Mouse (Mus musculus) forebrain, embryonic 10.5 days (tissue): Measurements from ENCODE around the gene Runx1. TPM values are rescaled to one million over a fixed set of nuclear protein-coding genes. Genes with fewer than 3 reads are reported as not detected.

Source experiments
- DNase-seq: peaks from one replicate; pipeline ENCODE4 v3.0.0-alpha.2; 2017; ENCODE audit warnings: low spot score; ENCODE audit errors: extremely low spot score
- H3K27ac ChIP-seq: fragments of 300-500 bp; sonication (generic); 2 replicates; pipeline ENCODE4 v1.5.1; 2016; ENCODE audit warnings: mild to moderate bottlenecking
- H3K27me3 ChIP-seq: fragments of 300-500 bp; sonication (generic); 2 replicates; pipeline ENCODE4 v1.6.1; 2016; ENCODE audit warnings: mild to moderate bottlenecking; ENCODE audit not compliant: poor library complexity, severe bottlenecking
- H3K36me3 ChIP-seq: fragments of 300-500 bp; sonication (generic); replicated peaks from 2 replicates; pipeline ENCODE4 v1.6.1; 2016; ENCODE audit warnings: mild to moderate bottlenecking, moderate library complexity
- H3K4me1 ChIP-seq: fragments of 300-500 bp; sonication (generic); 2 replicates; pipeline ENCODE4 v1.6.1; 2016
- H3K4me3 ChIP-seq: fragments of 300-500 bp; sonication (generic); 2 replicates; pipeline ENCODE4 v1.5.1; 2016; ENCODE audit warnings: mild to moderate bottlenecking, moderate library complexity
- H3K9me3 ChIP-seq: fragments of 300-500 bp; sonication (generic); 2 replicates; pipeline ENCODE4 v1.6.1; 2016; ENCODE audit warnings: mild to moderate bottlenecking, moderate library complexity
- WGBS: fragments of 180-500 bp; shearing (Covaris S2); methylation state at CpG from one replicate; pipeline ENCODE4 v1.1.7; 2016; 5-methylcytosine and 5-hydroxymethylcytosine counted together
- polyA plus RNA-seq: library from polyadenylated mRNA; unstranded; fragments of >200 nt; fragmentation: Nextera tagmentation; extraction: Ambion mirVana; gene quantifications from 2 replicates; pipeline ENCODE4 v1.2.1, GENCODE M21; 2016

The Runx1 gene
- polyA plus RNA-seq, 1 experiment from 2014 or later, result 2.3 TPM

DNA sequence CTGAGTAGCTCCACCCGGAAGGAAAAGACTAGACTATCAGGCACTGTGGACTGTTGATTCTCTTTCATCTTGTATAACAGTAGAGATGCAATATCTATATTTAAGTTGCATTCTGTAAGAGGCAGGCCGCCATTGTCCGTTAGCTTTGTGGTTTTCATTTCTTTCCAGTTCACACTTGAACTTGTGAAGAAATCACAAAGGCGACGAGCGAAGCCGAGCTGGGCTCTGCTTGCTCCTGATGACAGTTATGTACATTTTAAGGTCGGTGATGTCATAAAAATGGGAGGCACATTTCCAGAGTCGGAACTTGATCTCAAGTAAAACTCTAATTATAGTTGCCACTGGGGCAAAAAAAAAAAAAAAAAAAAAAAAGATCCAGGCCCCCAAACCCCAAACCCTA is 99.1 kb downstream of the Runx1 start:
- peaks cover 7% of the 10 kb centered on the region; the same call in 1 of the 2 replicates for H3K4me1 ChIP-seq
- DNase-seq, result no peak
- H3K27ac ChIP-seq, result no peak overlapping the region
- WGBS, result 93% methylated on average over 9 of the region's 9 CpGs
- H3K4me3 ChIP-seq, result no peak overlapping the region
- no peaks in the 10 kb centered on the region for H3K9me3 ChIP-seq
- H3K27me3 ChIP-seq, result no peaks in the 10 kb centered on the region
- H3K36me3 ChIP-seq, result no peaks in the 10 kb centered on the region

DNA sequence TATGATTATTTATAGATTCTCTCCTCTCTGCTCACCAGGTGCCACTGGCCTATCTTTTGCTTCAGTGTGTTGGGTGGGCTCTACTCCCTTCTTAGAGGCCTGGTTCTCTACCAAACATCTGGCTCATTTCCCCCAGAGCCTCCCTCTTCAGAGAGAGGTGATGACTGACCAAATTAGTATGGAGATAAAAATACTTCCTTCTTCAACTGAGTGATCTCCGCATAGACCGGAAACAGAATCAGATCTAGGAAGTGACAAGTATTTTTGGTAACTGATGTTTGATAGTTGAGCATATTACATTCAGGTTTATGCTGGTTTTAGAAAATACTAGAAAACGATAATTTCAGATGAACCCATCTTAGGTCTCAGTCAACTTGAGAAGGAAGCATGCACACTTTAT is 101.4 kb downstream of the Runx1 start:
- peaks cover 6% of the 10 kb centered on the region; the same call in 1 of the 2 replicates for H3K4me1 ChIP-seq
- no peaks in the 10 kb centered on the region for H3K27me3 ChIP-seq
- H3K27ac ChIP-seq, result no peak overlapping the region
- WGBS, result 94% methylated on average over 3 of the region's 3 CpGs
- no peak for DNase-seq
- H3K4me3 ChIP-seq, result no peak overlapping the region
- no peaks in the 10 kb centered on the region for H3K9me3 ChIP-seq
- no peaks in the 10 kb centered on the region for H3K36me3 ChIP-seq

DNA sequence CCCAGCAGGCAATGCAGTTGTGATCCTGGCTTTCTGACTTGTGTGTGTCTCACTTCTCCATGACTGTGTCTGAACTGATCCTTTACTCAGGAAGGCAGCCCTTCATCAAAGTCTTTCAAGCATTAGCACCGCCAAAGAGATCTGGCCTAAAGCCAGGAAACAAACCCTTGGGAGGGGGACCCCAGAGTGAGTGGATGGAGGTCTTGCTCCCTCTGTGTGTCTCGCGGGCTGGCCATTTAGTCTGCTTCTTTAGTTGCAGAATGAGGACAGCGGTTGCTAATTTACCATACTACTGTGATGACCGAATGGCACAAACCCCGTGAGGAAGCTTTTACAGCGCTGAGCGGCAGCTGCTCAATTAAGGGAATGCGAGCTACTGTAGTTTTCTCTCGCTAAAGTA is 105.3 kb downstream of the Runx1 start:
- no peak for DNase-seq
- Histone ChIP-seq H3K9me3 (no peaks in the 10 kb centered on the region), H3K36me3 (no peaks in the 10 kb centered on the region), H3K27ac (no peak overlapping the region), H3K4me1 (peaks cover 17% of the 10 kb centered on the region), H3K27me3 (peaks cover 32% of the 10 kb centered on the region), H3K4me3 (no peak overlapping the region)
- 86% methylated on average over 10 of the region's 10 CpGs for WGBS

DNA sequence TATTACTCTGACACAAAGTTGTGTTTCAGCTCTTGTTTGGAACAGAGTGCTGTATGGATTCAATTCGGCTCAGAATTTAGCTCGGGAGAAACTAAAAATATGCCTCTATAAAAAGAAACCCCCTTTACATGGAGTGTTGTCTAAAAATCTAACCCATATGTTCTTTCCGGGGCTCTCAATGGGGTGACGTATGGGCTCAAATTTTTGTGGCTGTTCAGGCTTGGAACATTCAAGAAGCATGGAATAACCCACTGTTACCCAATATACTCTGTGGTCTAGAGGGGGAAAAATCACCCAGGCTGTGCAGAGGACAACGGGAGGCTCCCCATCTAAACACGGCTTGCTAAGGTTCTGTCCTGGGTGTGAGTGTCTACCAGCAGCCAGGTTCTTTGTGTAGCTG is 106.2 kb downstream of the Runx1 start:
- Histone ChIP-seq H3K36me3 (no peaks in the 10 kb centered on the region), H3K9me3 (no peaks in the 10 kb centered on the region), H3K4me1 (peaks cover 22% of the 10 kb centered on the region), H3K27me3 (peaks cover 37% of the 10 kb centered on the region), H3K4me3 (no peak overlapping the region), H3K27ac (no peak overlapping the region)
- DNase-seq, result no peak
- WGBS, result 90% methylated on average over 6 of the region's 6 CpGs

DNA sequence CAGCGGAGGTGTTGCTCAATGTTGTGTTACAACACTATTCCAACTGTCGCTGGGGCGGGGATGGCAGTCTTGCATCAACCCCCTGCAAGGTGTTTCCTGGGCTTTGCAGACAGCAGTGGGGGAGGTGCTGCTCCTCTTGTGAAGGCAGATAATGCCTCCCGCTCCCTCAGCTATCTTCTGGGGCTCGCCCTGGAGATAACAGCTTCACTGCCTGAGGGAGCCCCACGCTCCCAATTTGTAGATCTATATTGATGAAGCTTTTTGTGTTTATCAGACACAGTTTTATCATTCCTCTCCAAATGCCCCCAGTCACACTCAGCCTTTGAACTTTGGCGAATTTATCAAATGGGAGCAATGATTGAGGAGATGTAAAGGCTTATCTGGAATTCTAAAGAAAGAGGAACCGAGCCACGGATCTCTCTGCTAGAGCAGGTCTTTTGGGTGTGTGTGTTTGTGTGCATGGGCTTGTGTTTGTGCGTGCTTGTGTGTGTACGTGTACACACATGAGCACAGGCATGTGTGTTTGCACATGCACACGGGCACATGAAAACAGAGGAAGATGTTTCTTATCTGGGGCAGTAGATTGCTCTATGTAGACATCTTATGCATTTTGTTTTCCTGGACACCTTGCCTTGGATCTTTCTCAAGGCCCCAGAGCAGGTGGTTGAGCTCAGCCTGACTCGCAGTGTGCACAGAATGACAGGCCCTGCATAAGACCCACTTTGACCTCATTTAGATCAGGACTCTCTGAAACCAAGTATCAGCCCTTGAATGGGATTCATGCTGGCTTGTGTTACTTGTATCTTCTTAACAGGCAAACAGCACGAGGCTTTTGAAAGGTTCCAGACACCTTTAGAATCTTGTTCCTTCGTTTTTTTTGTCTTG is 110.1 kb downstream of the Runx1 start:
- H3K36me3 ChIP-seq, result no peaks in the 10 kb centered on the region
- DNase-seq, result no peak
- no peak overlapping the region for H3K27ac ChIP-seq
- WGBS, result 31% methylated on average over 15 of the region's 15 CpGs
- H3K9me3 ChIP-seq, result no peaks in the 10 kb centered on the region
- no peak overlapping the region for H3K4me3 ChIP-seq
- H3K27me3 ChIP-seq, result peaks cover 41% of the 10 kb centered on the region
- peaks cover 22% of the 10 kb centered on the region for H3K4me1 ChIP-seq

DNA sequence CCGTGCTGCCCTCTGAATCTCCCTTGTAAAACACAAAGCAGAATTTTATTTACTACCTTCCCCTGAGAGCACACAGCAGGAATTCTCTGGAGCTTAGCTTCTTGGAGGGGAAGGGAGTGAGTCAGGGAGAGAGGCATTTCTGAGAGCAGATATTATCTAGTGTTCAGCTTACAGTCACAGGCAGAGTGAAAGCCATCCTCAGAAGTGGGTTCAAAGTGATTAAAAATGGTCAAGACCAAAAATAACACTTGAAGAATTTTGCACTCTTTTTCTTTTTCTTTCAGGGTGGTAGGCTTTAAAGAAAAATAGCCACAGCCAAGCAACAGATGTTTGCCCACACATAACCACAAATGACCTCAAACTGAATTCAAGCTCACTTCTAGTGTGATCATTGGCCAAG is 115.8 kb downstream of the Runx1 start:
- Histone ChIP-seq H3K27ac (no peak overlapping the region), H3K4me1 (0 out of 2 replicates have a peak, but pooled peaks cover 3% of the 10 kb centered on the region), H3K36me3 (no peaks in the 10 kb centered on the region), H3K9me3 (no peaks in the 10 kb centered on the region), H3K4me3 (no peak overlapping the region), H3K27me3 (0 out of 2 replicates have a peak, but pooled peaks cover 10% of the 10 kb centered on the region)
- DNase-seq, result no peak
- 30% methylated on average over 1 of the region's 1 CpGs for WGBS

DNA sequence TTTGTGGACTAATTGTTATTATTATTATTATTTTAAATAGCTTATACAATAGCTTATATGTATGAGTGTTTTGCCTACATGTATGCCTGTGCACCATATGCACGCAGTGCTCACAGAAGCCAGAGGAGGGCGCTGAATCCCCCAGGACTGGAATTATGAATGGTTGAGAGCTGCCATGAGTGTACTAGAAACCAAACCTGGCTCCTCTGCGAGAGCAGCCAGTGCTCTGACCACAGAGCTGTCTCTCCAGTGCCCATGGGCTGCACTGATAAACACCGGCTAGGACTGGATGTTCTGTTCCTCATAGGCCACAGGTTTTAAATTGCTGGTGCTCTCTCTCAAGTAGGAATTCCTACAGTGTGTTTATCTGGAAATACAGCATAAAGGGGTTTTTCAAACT is 117.2 kb downstream of the Runx1 start:
- no peak for DNase-seq
- Histone ChIP-seq H3K27me3 (peaks cover 16% of the 10 kb centered on the region; the same call in 1 of the 2 replicates), H3K27ac (no peak overlapping the region), H3K4me3 (no peak overlapping the region), H3K36me3 (no peaks in the 10 kb centered on the region), H3K9me3 (no peaks in the 10 kb centered on the region), H3K4me1 (0 out of 2 replicates have a peak, but pooled peaks cover 3% of the 10 kb centered on the region)
- WGBS, result 67% methylated on average over 4 of the region's 4 CpGs

DNA sequence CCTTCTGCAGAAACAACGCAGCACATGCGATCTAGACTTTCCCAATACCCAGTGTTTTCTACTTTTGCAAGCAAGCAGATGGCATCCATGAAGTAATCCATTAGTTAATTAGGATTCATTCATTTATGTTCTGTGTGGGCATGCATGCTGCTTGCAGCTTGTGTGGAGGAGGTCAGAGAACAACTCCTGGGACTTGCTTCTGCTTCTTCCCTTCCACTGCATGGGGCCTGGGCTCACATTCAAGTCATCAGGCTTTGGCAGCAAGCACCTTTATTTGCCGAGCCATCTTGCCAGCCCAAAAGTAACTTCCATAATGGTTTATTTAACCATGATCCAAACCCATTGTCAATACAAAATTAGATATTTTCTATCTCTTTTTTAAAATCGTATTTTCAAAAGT is 118.2 kb downstream of the Runx1 start:
- H3K36me3 ChIP-seq, result no peaks in the 10 kb centered on the region
- H3K27me3 ChIP-seq, result peaks cover 26% of the 10 kb centered on the region
- DNase-seq, result no peak
- 0 out of 2 replicates have a peak, but pooled peaks cover 3% of the 10 kb centered on the region for H3K4me1 ChIP-seq
- H3K4me3 ChIP-seq, result no peak overlapping the region
- WGBS, result 88% methylated on average over 4 of the region's 4 CpGs
- H3K9me3 ChIP-seq, result no peaks in the 10 kb centered on the region
- no peak overlapping the region for H3K27ac ChIP-seq

DNA sequence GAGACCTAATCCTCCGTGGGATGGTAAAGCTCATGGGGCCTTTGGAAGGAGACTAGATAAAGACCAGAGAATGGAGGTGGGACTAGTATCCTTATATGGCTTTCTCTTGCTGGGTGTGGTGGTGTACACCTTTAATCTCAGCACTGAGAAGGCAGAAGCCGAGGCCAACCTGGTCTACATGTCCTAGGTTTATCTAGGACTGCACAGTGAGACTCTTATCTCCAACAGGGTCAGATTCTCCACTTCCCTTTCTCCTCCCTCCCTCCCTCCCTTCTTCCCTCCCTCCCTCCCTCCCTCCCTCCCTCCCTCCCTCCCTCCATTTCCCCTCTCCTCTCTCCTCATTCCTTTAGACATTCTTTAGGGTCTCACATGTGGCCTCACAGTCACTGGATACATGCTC is 118.8 kb downstream of the Runx1 start:
- H3K36me3 ChIP-seq, result no peaks in the 10 kb centered on the region
- H3K27ac ChIP-seq, result no peak overlapping the region
- 71% methylated on average over 2 of the region's 2 CpGs for WGBS
- H3K4me3 ChIP-seq, result no peak overlapping the region
- no peak for DNase-seq
- H3K4me1 ChIP-seq, result 0 out of 2 replicates have a peak, but pooled peaks cover 3% of the 10 kb centered on the region
- H3K9me3 ChIP-seq, result no peaks in the 10 kb centered on the region
- peaks cover 31% of the 10 kb centered on the region for H3K27me3 ChIP-seq

DNA sequence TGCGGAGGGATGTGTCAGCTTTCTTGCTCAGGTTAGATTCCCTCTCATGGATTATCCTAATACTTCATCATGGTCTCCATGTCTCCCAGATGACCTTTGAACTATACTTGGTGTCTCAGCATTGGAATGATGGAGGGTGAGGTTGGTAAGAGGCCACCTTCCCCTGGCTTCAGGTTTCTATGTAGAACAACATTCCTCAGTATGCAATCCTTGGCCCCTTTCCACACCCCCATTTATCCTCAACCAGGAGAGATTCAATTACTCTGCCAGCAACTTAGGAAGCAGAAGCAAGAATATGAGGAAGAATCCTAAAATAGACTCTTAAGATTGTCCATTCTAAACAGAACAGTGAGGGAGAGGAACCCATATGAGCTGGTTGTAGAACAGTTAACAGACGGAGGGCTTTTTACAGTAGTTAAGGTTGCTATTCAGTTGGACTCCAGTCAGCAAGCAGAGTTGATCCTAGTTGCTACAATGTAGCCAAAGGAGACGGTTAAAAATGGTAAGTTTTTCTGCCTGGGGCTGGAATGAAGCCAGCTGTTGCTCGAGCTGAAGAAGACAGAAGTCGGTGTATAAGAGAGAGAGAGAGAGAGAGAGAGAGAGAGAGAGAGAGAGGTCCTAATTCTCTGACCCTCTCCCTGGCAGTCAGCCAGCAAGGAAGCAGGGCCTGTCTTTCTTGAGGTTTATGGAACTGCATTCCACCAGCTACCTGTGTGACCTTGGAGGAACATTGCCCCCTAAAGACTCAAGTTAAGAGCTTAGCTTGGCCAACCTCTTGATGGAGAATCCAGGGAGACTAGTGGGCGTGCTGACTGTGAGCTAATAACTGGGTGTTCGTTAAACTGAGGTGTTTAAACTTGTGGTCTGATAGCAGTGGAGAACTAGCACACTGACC is 120.1 kb downstream of the Runx1 start:
- DNase-seq, result no peak
- H3K27ac ChIP-seq, result no peak overlapping the region
- no peak overlapping the region for H3K4me3 ChIP-seq
- H3K4me1 ChIP-seq, result 0 out of 2 replicates have a peak, but pooled peaks cover 3% of the 10 kb centered on the region
- 81% methylated on average over 7 of the region's 7 CpGs for WGBS
- H3K27me3 ChIP-seq, result peaks cover 45% of the 10 kb centered on the region
- no peaks in the 10 kb centered on the region for H3K36me3 ChIP-seq
- H3K9me3 ChIP-seq, result no peaks in the 10 kb centered on the region

DNA sequence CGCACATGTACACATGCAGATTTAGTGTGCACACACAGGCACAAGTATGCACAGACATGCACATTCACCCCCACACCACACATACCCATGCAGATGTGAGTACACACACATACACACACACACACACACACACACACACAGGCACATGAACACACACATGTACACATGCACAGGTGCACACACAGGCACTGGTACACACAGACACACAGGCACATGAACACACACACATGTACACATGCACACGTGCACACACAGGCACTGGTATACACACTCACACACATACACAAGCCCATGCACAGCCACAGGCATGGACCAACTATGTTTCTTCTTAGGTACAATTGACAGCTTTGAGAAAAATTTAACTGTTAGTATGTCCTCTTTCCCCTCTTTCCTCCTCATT is 122.1 kb downstream of the Runx1 start:
- H3K36me3 ChIP-seq, result no peaks in the 10 kb centered on the region
- peaks cover 17% of the 10 kb centered on the region for H3K4me1 ChIP-seq
- no peak for DNase-seq
- no peak overlapping the region for H3K4me3 ChIP-seq
- no peaks in the 10 kb centered on the region for H3K9me3 ChIP-seq
- H3K27ac ChIP-seq, result no peak overlapping the region
- WGBS, result 91% methylated on average over 2 of the region's 2 CpGs
- peaks cover 64% of the 10 kb centered on the region for H3K27me3 ChIP-seq

DNA sequence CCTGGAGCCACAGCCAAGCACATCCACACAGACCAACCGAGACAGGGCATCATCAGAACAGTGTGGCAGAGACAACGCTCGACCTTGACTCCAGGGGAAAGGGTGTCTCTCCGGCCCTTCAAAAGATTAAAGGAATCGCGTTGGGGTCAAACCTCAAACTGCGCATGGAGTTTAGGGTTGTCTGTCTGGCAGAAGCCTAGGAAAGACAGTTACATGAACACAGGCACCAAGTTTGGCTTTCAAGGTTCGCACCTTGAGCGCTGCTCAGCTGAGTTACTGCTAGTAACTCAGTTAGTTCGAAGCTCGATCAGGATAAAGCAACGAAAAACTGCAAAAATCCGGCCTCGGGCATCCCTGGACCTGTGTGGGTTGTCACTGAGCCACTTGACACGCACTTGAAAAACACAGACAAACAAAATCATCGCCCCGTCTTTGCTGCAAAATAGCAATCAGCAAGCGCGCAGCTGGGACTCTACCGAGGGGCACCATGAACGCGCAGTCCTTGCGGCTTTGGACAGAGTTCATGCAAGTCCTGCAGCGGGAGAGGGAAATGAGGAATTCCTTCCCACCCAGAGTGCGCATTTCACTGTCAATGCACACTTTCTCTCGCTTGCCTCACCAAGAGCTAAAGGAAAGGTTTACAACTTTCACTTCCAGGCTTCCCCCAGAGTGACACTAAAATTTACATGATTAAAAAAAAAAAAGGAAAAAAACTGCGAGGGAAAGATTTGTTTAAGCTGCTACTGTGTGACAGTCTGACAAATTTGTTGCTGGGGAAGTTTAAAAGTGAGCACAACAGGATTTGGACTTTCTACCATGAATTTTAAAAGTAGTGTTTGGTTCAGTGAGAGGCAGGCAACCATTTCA is 126.2 kb downstream of the Runx1 start:
- DNase-seq, result peak; percentile 46
- WGBS, result 2% methylated on average over 27 of the region's 27 CpGs
- H3K4me3 ChIP-seq, result peak overlapping the region; percentile 70
- H3K36me3 ChIP-seq, result no peaks in the 10 kb centered on the region
- no peak overlapping the region for H3K27ac ChIP-seq
- no peaks in the 10 kb centered on the region for H3K9me3 ChIP-seq
- H3K27me3 ChIP-seq, result peaks cover 97% of the 10 kb centered on the region
- peaks cover 48% of the 10 kb centered on the region for H3K4me1 ChIP-seq
